Mouse (Mus musculus) lung, postnatal 0 days (tissue): Measurements from ENCODE around the gene Cplx3.

Experiments used
- CTCF ChIP-seq: IDR thresholded peaks from 2 replicates; pipeline ENCODE4 v1.5.1; 2016; ENCODE audit warnings: antibody characterized with exemption, mild to moderate bottlenecking
- EP300 ChIP-seq: IDR thresholded peaks from 2 replicates; pipeline ENCODE4 v1.6.1; 2016; ENCODE audit warnings: antibody characterized with exemption, mild to moderate bottlenecking, control low read depth

DNA sequence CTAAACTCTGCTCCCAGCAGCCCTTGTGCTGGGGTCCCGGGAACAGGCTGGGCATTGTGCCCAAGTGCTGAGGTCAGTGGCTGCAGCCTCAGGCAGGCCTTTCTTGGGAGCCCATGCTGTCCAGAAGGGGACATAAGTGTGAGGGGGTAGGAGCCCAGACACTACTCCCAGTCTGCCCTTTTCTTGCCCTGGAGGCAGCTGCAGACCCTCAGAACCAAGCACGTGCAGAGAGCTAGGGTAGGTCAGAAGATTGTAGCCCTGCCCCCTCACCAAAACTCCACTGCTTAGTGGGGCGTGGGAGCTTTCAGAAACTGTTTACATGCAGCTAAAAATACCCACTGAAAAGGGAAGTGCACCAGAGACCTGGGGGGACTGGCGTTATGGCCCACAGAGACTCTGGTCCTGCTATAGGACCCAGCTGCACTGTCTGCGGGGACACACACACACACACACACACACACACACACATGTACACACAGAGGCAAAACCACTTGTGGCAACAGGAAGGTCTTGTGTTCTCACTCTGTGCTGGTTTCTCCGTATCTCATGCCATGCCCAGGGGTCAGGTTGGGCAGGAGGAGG is 31.8 kb upstream of the Cplx3 start:
- no peak for TF ChIP-seq CTCF
- TF ChIP-seq EP300: peak; percentile 53; the same call in 1 of the 2 replicates
